Mouse (Mus musculus) bone marrow, adult 2 months (tissue): Measurements from ENCODE around the gene Sbno2. TPM values are rescaled to one million over a fixed set of nuclear protein-coding genes. Genes with fewer than 3 reads are reported as not detected.

Experiments used
- H3K27ac ChIP-seq: fragments of 200-500 bp; 2 replicates; pipeline ENCODE4 v1.5.1; 2012; ENCODE audit warnings: low read depth, mild to moderate bottlenecking, control low read depth, inconsistent platforms, low read length; ENCODE audit not compliant: control insufficient read depth, poor library complexity, insufficient read depth
- H3K4me1 ChIP-seq: fragments of 200-500 bp; 2 replicates; pipeline ENCODE4 v1.6.1; 2011; ENCODE audit warnings: low read length; ENCODE audit not compliant: control insufficient read depth, insufficient read depth
- H3K4me3 ChIP-seq: fragments of 200-500 bp; replicated peaks from 2 replicates; pipeline ENCODE3; 2011; ENCODE audit warnings: mild to moderate bottlenecking, low read depth, low read length, control low read depth; ENCODE audit not compliant: control insufficient read depth
- CTCF ChIP-seq: fragments of 200-500 bp; IDR thresholded peaks from 2 replicates; pipeline ENCODE4 v1.5.1; 2011; ENCODE audit warnings: low read length, control low read depth; ENCODE audit not compliant: control insufficient read depth, insufficient read depth
- POLR2A ChIP-seq: fragments of 200-500 bp; IDR thresholded peaks from 2 replicates; pipeline ENCODE4 v1.6.1; 2011; ENCODE audit warnings: low read depth, mild to moderate bottlenecking, control low read depth, low read length, borderline replicate concordance; ENCODE audit not compliant: control insufficient read depth
- WGBS: fragments of 180-500 bp; shearing (Covaris S2); methylation state at CpG from one replicate; pipeline ENCODE4 v1.1.7; 2018; 5-methylcytosine and 5-hydroxymethylcytosine counted together
- polyA plus RNA-seq: library from polyadenylated mRNA; stranded (reverse); fragments of >200 nt; gene quantifications from 2 replicates; pipeline ENCODE4 v1.2.4, GENCODE M21; 2011; ENCODE audit warnings: low replicate concordance; ENCODE audit not compliant: missing spikeins, insufficient read depth, insufficient read length

Gene Sbno2
- polyA plus RNA-seq, 1 experiment: 83.8 TPM

GRCm38 (mm10) chr10:80072623-80073489 is 32.5 kb downstream of the Sbno2 start:
- peaks cover 14% of the 10 kb centered on the region for H3K4me1 ChIP-seq
- 81% methylated on average over 20 of the region's 20 CpGs for WGBS
- H3K27ac ChIP-seq: no peak overlapping the region
- H3K4me3 ChIP-seq: no peak overlapping the region
- TF ChIP-seq POLR2A (0 out of 2 replicates have a peak, but pooled peaks have one; percentile 6), CTCF (no peak)

DNA sequence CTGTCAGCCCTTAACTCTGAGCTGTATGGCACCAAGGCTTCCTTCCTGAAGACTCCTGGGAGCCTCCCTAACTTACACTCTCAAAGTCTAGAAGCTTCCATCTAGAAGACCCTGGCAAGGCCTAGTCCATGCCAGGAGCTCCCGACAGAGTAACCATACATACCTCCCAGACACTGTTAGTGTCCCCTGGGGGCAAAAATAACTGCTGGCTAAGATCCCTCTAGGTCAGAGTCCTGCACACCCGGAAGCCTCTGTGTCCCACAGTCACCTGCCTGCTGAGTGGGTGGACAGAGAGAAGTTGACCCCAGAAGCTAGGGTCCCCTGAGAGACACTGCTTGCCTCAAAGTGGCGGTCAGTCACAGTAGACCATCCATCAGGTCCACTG is 33.9 kb downstream of the Sbno2 start:
- TF ChIP-seq POLR2A: no peak
- TF ChIP-seq CTCF: no peak
- peaks cover 14% of the 10 kb centered on the region for H3K4me1 ChIP-seq
- H3K4me3 ChIP-seq: no peak overlapping the region
- WGBS: 37% methylated on average over 3 of the region's 3 CpGs
- H3K27ac ChIP-seq: peak overlapping the region; percentile 73; the same call in 1 of the 2 replicates

- H3K27ac ChIP-seq: peak overlapping the region; percentile 73; the same call in 1 of the 2 replicates
- H3K4me3 ChIP-seq: no peak overlapping the region
Observed at GRCm38 (mm10) chr10:80070837-80071515, 34.4 kb downstream of the Sbno2 start.

DNA sequence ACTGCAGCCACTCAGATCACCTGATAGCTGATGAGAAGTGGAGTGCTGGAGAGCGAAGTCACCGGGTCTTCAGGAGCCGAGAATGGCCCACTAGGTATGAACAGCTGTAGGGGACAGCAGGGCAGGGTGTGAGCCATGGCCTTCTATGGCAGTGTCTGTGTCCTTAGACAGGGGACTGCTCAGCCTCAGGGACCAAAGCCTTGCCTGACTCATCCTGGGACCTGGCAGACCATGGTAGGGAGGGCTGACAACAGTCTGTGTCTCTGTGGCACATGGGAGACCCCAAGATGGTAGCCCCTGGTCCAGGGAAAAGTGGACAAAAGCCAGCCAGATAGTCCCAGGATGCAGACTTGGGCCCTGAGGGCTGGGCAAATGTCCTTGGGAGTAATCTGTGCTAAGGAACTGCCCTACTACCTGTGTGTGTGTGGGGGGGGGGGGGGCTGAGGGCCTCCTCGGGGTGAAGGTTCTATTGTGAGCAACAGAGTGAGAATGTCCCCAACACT is 35.4 kb downstream of the Sbno2 start:
- Histone ChIP-seq H3K27ac (no peak overlapping the region), H3K4me1 (peaks cover 10% of the 10 kb centered on the region)

More at GRCm38 (mm10) chr10:80070837-80071515, 34.4 kb downstream of the Sbno2 start:
- 42% methylated on average over 9 of the region's 9 CpGs for WGBS
- peak; percentile 16; the same call in 1 of the 2 replicates for TF ChIP-seq POLR2A
- no peak for TF ChIP-seq CTCF
- peaks cover 12% of the 10 kb centered on the region for H3K4me1 ChIP-seq

DNA sequence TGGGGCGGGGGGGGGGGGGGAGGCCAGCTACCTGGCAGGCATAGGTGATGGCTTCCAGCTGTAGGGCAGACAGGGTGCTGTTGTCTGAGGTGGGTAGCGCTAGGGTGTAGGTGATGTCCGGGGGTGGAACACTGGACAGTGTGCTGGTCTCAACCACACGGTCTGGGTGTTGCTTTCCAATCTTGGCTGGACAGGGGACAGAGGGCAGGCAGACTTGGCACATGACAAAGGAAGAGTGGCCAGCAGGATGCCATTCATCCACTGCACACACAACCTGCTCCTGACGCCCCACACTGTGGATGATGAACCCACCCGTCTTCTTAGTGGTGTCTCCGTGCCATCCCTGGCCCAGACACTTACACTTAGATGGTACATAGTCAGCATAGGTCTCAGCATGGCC is 36.1 kb downstream of the Sbno2 start:
- WGBS: 84% methylated on average over 7 of the region's 7 CpGs
- TF ChIP-seq POLR2A (no peak), CTCF (no peak)
- Histone ChIP-seq H3K4me3 (no peak overlapping the region), H3K4me1 (peaks cover 10% of the 10 kb centered on the region), H3K27ac (no peak overlapping the region)

More for the DNA sequence above, 35.4 kb downstream of the Sbno2 start:
- 83% methylated on average over 4 of the region's 4 CpGs for WGBS
- no peak for TF ChIP-seq CTCF
- TF ChIP-seq POLR2A: no peak
- H3K4me3 ChIP-seq: no peak overlapping the region

DNA sequence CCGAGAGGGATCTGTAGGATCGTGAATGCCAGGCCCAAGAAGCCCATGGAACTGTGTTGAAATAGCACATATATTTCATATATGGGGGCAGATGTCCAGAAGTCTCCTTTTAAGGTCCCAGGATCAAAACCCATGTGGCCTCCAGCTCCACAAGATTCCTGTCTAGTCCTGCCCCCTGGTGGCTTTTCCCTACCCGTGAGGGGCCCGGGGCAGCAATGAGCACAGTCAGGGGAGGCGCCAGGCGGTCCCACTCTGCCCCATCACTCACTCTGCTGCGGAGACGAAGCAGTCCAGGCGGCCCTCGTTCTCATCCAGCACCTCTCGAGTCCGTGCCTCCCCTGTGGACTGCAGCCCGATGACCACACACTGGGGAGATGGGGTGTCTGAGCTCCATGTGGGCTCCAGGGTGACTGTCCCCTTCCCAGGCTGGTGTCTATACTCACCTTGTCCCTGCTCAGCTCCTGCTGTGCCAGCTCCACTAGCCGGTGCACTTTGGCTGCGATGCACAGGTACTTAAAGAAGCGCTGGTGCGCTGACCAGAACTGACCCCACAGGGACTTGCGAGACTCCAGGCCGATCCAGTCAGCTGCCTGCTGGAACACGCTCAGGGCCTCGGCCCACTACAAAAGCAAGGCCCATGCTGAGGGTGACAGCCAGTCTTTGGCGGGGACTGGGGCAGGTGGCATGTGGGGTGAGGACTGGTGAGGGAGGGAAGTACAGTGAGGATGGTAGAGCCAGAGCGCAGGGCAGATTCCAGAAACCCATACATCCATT is 41.3 kb downstream of the Sbno2 start:
- 89% methylated on average over 23 of the region's 23 CpGs for WGBS
- H3K27ac ChIP-seq: peak overlapping the region; percentile 14; the same call in 1 of the 2 replicates
- no peaks in the 10 kb centered on the region for H3K4me1 ChIP-seq

DNA sequence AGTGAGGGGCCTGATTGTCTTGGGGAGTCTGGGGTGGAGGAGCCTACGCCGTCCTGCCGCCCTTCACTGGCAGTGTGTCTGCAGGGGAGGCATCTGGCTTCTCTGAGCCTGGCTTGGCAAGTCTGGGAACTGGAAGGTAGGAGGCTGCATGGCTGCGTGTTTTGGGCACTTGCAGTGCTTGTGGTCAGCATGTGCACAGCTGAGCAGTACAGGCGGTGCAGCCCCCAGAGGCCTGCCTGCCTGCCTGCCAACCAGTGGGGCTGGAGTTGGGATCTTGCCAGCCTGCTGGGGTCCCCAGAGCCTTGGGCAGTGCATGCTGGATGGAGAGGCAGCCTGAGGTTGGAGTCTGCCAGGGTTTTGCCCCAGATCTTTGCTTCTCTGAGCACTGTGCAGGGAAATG is 42.3 kb downstream of the Sbno2 start:
- 88% methylated on average over 5 of the region's 5 CpGs for WGBS
- Histone ChIP-seq H3K27ac (no peak overlapping the region), H3K4me1 (no peaks in the 10 kb centered on the region), H3K4me3 (no peak overlapping the region)
- TF ChIP-seq POLR2A (no peak), CTCF (no peak)

More for the DNA sequence above, 41.3 kb downstream of the Sbno2 start:
- peak; percentile 26; the same call in 1 of the 2 replicates for TF ChIP-seq POLR2A
- TF ChIP-seq CTCF: no peak
- H3K4me3 ChIP-seq: no peak overlapping the region
